Mouse (Mus musculus) C2C12 (cell line): ENCODE measurements at regions not wholly inside any gene's neighbourhood (a gene's known extent, or its start where the extent isn't known, plus 50 kb on each side); places are given as distances from the start of the nearest gene placed in this dataset.

Experiments
- H3K27me3 ChIP-seq: one replicate; pipeline ENCODE4 v1.6.1; 2011; ENCODE audit not compliant: control insufficient read depth, insufficient read depth, insufficient read length
- H3K36me3 ChIP-seq: one replicate; pipeline ENCODE4 v1.6.1; 2011; ENCODE audit not compliant: control insufficient read depth, insufficient read depth
- H3K4me3 ChIP-seq: one replicate; pipeline ENCODE4 v1.5.1; 2011; ENCODE audit warnings: mild to moderate bottlenecking, control low read depth; ENCODE audit not compliant: poor library complexity, insufficient read depth, severe bottlenecking
- H3K79me2 ChIP-seq: one replicate; pipeline ENCODE4 v1.6.1; 2011; ENCODE audit not compliant: control insufficient read depth, insufficient read depth
- H3K79me3 ChIP-seq: one replicate; pipeline ENCODE4 v1.6.1; 2011; ENCODE audit warnings: low read depth, control low read depth
- H3ac ChIP-seq: one replicate; pipeline ENCODE3; 2011; ENCODE audit warnings: low read depth; ENCODE audit not compliant: control insufficient read depth, insufficient read length
- CEBPB ChIP-seq: IDR thresholded peaks from one replicate; pipeline ENCODE4 v1.6.1; 2011; ENCODE audit warnings: low read depth, mild to moderate bottlenecking, control low read depth, moderate library complexity
- CTCF ChIP-seq: IDR thresholded peaks from one replicate; pipeline ENCODE4 v1.5.1; 2011; ENCODE audit not compliant: control insufficient read depth, insufficient read depth, insufficient read length
- FOSL1 ChIP-seq: IDR thresholded peaks from one replicate; pipeline ENCODE4 v1.8.0; 2011; ENCODE audit warnings: mild to moderate bottlenecking, low read length; ENCODE audit not compliant: poor library complexity, insufficient read depth, severe bottlenecking
- MAX ChIP-seq: IDR thresholded peaks from one replicate; pipeline ENCODE4 v1.6.1; 2011; ENCODE audit warnings: mild to moderate bottlenecking, control low read depth
- MYOD1 ChIP-seq: IDR thresholded peaks from one replicate; pipeline ENCODE4 v1.6.1; 2011; ENCODE audit warnings: low read depth; ENCODE audit not compliant: control insufficient read depth, insufficient read length
- MYOG ChIP-seq: IDR thresholded peaks from one replicate; pipeline ENCODE4 v1.6.1; 2011; ENCODE audit not compliant: control insufficient read depth, insufficient read length; ENCODE audit errors: extremely low read depth
- USF1 ChIP-seq: IDR thresholded peaks from one replicate; pipeline ENCODE4 v1.6.1; 2011; ENCODE audit warnings: low read depth, mild to moderate bottlenecking, control low read depth, moderate library complexity

DNA sequence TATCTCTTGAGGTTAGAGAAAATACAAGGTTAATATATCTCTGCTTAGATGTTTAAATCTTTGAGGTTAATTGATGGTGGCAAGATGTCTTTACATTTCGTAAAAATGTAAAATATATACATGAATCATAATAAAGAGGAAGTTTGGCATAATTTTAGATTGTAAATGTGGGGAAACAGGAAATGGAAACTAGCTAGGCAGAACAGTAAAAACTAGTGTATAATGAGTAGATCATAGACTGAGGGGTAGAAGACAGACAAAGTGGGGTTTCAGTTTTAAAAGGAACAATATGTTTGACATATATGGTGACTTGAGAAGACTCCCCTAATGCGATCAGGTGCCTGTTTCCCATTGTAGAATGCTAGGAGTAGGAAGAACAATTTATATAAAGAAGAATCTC lies 519.3 kb downstream of the Lmo4 start:
- H3ac ChIP-seq: no peak overlapping the region
- TF ChIP-seq CTCF (no peak), MYOG (no peak), MAX (no peak), USF1 (no peak), MYOD1 (no peak), FOSL1 (no peak), CEBPB (no peak)
- H3K36me3 ChIP-seq: no peaks in the 10 kb centered on the region
- H3K4me3 ChIP-seq: no peak overlapping the region
- no peaks in the 10 kb centered on the region for H3K79me3 ChIP-seq
- H3K79me2 ChIP-seq: no peaks in the 10 kb centered on the region
- no peaks in the 10 kb centered on the region for H3K27me3 ChIP-seq

DNA sequence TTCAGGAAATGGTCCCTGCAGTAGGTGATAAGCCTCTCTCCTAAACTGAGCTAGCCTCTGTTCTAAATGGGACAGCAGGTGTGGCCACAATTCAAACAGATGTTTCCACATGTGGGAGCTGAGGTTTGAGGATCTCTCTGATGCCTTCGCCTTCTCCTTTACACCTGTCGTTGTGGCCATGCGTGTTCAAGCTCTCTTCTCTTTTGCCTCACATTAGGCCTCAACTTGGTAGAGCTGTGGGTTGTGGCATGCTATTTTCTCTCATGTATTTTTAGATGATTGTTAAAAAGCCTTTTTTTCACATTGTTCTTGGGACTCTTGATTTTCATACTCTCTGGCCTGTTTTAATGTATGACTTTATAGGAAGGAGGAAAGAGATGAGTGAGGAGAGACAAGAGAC lies 526.8 kb downstream of the Lmo4 start:
- Histone ChIP-seq H3K4me3 (no peak overlapping the region), H3K79me2 (no peaks in the 10 kb centered on the region), H3K36me3 (no peaks in the 10 kb centered on the region), H3ac (no peak overlapping the region), H3K79me3 (no peaks in the 10 kb centered on the region), H3K27me3 (no peaks in the 10 kb centered on the region)
- TF ChIP-seq MYOG: no peak
- TF ChIP-seq MAX: no peak
- no peak for TF ChIP-seq FOSL1
- no peak for TF ChIP-seq CEBPB
- no peak for TF ChIP-seq MYOD1
- no peak for TF ChIP-seq USF1
- TF ChIP-seq CTCF: no peak

DNA sequence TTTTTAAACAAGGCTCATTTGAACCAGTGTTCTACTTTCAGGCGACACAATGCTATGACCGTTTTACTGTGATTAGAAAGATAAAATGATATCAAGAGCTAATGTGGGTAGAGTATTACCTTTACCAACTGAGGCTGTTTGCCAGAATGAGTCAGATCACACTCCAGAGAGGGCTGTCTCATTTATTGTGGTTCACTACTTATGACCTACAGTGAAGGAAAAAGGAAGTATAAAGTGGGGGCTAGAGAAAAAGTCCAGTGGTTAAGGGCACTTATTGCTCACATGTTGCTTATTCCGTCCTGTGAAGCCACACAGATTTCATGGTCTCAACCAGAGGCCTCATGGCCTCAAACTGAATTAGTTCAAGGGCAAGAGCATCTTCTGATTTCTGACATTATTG lies 530.2 kb downstream of the Lmo4 start:
- Histone ChIP-seq H3K4me3 (no peak overlapping the region), H3K27me3 (no peaks in the 10 kb centered on the region), H3K79me2 (no peaks in the 10 kb centered on the region), H3ac (no peak overlapping the region), H3K79me3 (no peaks in the 10 kb centered on the region), H3K36me3 (no peaks in the 10 kb centered on the region)
- TF ChIP-seq MYOD1 (no peak), USF1 (no peak), MYOG (no peak), CTCF (no peak), MAX (no peak), CEBPB (no peak), FOSL1 (no peak)

DNA sequence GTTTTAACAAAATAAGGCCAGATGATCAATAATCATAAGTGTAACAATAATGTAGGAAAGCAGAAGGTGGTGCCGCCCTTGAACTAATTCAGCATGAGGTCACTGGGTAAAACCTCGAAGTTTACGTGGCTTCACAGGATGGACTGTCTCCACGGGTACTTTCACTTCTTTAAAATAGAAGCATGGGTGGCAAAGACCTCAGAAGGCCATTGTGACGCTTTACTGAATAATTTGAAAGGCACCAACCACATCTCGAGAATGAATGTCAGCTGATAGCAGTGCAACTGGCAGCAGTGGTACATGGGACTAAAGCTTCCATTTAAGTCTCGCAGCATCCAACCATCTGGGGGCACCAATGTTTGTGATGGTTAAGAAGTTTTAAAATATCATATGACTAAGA lies 530.6 kb downstream of the Lmo4 start:
- H3K36me3 ChIP-seq: no peaks in the 10 kb centered on the region
- TF ChIP-seq MAX (no peak), FOSL1 (no peak), USF1 (no peak), MYOD1 (no peak)
- no peaks in the 10 kb centered on the region for H3K79me3 ChIP-seq
- H3K79me2 ChIP-seq: no peaks in the 10 kb centered on the region
- H3ac ChIP-seq: no peak overlapping the region
- no peaks in the 10 kb centered on the region for H3K27me3 ChIP-seq
- H3K4me3 ChIP-seq: no peak overlapping the region

DNA sequence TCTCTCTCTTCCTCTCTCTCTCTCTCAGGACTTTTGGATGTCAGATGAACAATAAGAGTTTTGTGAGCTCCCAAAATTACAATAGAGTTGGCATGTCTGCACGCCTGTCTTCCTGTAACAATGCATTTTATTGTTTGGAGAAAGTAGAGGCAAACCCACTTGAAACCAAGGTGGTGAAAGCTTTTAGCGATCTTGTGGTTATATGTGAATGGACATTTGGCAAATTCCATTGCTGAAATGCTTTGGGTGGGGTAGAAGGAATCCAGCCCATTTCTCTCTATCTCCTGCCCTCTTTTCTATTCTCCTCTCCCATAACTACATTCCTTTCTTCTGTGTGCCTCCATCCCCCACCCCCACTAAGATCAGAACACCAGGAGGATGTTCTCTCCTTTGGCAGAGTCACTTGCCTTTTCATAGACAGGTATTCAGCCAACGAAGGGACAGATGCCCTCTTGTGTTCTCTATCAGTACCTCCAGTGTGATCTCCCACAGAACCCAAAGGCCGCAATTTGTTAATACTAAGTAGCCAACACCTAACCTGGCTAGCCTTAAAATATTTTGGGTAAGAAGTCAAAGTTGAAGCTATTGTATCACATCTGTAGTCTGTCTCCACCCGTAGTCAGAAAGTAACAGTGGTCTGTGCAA lies 542.9 kb downstream of the Lmo4 start:
- no peak for TF ChIP-seq MYOG
- no peak for TF ChIP-seq MAX
- TF ChIP-seq MYOD1: no peak
- TF ChIP-seq CTCF: no peak
- no peak for TF ChIP-seq CEBPB
- no peak for TF ChIP-seq FOSL1
- TF ChIP-seq USF1: no peak
- H3K79me2 ChIP-seq: no peaks in the 10 kb centered on the region
- H3K79me3 ChIP-seq: no peaks in the 10 kb centered on the region
- no peaks in the 10 kb centered on the region for H3K27me3 ChIP-seq
- no peak overlapping the region for H3ac ChIP-seq
- H3K36me3 ChIP-seq: no peaks in the 10 kb centered on the region
- no peak overlapping the region for H3K4me3 ChIP-seq

DNA sequence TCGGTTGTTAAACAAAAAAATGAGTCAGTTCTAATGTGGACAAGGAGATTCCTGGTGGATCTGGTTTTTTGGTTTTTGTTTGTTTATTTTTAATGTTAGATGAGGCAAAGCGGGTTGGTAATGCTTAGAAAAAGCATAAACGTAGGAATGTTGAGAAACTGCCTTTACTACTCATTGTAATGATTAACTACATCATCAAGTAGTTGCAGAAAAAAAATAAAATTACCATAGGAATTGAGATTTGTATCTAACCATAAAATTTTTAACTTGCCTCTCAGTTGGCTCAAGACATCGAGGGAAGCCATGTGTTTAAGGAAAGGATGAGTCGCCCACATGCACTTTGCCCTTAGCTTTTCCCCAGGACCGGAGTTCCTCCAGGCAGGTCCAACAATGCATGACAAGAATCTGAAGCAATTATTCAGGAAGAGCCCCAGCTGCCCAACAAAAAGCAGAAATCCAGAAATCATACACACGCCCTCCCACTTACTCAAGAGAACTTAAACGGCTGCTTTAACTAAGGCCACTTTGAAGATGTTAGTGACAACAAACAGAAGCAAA lies 545.5 kb downstream of the Lmo4 start:
- Histone ChIP-seq H3K4me3 (no peak overlapping the region), H3ac (no peak overlapping the region), H3K79me3 (no peaks in the 10 kb centered on the region), H3K79me2 (no peaks in the 10 kb centered on the region), H3K27me3 (no peaks in the 10 kb centered on the region), H3K36me3 (no peaks in the 10 kb centered on the region)
- no peak for TF ChIP-seq MYOD1
- no peak for TF ChIP-seq FOSL1
- TF ChIP-seq CEBPB: no peak
- no peak for TF ChIP-seq USF1
- no peak for TF ChIP-seq MYOG
- no peak for TF ChIP-seq MAX
- TF ChIP-seq CTCF: no peak
